Mouse (Mus musculus): ENCODE measurements around the gene Gm47996.

DNA sequence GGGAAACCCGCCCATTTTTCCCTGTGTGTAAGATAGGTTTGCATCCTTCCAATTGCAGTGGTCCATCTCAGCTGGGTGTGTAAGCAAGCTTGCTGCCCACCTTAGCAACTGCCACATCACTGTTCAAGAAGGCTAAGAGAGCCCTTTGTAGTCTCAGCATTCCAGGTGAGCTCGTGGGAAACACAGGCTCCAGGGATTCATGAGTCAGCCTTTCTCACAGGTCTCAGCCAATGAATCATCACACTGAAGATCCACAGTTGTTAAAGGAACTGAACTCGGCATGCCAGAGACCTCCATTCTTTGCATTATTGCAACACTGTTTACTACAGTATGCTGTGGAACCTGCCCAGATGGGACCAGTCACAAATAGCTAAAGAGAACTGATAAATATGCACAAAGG is 41.3 kb upstream of the Gm47996 start:
- no peak for TF ChIP-seq POLR2A (IDR thresholded peaks at IDR 0.05; ENCODE audit: insufficient read depth, low read depth, low read length)
- TF ChIP-seq CTCF (IDR thresholded peaks at IDR 0.05; ENCODE audit: insufficient read depth, low read depth, low read length), result no peak
